Mouse (Mus musculus): ENCODE measurements around the gene Zfp524. TPM values are rescaled to one million over a fixed set of nuclear protein-coding genes. Genes with fewer than 3 reads are reported as not detected.
"Not testable (repeated sequence)": the region's sequence is repeated elsewhere in the genome, so short reads cannot be mapped to it uniquely, and the experiment has no call there.

Zfp524 gene
- polyA plus RNA-seq (2017; shearing (Covaris generic)), result 10 to 100 TPM; 34.4 to 44.7 (median 38.9) TPM

DNA sequence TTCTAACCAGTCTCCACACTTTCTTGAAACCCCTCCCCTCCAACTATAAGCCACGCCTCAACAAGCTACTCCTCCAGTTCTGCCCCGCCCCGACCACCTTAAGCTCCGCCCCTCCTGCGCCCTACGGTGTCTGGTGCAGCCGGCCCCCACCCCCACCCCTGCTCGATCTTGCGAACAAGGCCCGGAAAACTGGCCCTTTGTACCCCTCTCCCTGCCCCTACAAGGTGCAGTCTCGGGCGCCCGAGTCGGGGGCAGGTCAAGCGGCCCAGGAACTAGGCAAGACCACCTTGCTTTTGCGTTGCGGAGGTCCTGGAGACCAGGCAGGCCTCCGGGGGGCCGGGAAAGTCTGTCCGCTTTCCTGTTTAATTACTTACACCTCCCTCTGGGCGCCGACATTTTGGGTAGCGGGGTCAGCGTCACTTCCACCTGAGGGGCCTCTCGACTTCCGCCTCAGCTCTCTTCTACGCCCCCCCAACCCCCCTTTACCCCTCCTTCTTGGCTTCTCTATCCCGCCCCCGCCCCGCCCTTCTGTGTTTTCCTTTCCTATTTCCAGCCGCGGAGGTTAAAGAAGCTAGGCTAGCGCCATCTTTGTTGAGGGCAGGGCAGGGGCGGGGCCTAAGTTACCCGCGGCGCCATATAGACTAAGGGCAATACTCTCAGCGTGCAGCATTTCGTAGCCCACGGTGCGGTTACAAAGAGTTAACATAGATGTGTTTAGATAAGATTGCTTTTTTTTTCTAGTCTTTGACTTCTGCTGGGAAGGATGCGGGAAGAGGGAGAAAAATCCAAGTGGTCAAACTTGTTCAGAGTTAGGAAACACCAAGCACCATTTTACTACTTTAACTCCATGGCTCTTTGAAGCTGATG lies at the start of gene Zfp524, which contains the start of gene Fiz1:
Zfp524 (plus strand) TSS at position 165 of the 867 bp plus-strand sequence.
Fiz1 (minus strand) TSS at position 447 of the 867 bp plus-strand sequence.
- peak; percentile 74 for ATAC-seq

DNA sequence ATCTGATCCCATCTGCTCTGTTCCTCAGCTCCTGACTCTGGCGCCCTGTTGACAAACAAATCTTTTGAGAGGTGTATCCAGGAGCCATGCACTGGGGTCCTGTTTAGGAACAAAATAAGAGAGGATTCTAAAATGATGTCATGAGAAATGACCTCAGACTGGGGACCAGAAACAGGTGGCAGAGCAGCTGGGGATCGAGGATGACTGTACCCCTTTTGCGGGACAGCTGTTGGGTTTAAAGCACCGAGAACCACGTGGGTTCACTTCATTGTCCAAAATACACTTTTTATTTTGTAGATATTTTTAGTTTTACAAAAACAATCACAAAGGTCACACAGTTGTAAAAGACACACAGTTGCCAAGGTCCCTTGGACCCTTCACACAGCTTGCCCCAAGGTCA lies 49.2 kb upstream of the Zfp524 start:
- no peak for ATAC-seq

DNA sequence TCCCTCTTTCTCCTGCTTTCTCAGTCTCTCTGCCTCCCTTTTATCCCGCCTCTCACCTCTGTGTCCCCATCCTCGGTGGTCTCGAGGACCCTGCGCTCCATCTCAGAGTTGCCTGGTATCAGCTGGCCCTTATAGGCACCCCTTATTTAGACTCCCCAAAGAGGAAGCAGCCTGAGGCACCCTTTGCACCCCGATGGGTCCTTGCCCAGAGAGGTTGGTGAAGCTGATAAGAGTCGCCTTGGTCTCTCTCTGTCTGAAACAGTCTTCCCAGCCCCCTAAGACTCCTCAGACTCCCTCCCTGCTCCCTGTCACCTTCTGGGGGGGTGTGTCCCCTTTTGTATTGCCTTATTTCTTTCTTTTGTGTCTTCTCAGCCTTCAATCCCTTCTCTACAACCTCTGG lies 43.1 kb upstream of the Zfp524 start, which contains the start of gene Sbk3:
Sbk3 (minus strand) TSS at position 101 of the 400 bp plus-strand sequence.
- no peak for ATAC-seq

DNA sequence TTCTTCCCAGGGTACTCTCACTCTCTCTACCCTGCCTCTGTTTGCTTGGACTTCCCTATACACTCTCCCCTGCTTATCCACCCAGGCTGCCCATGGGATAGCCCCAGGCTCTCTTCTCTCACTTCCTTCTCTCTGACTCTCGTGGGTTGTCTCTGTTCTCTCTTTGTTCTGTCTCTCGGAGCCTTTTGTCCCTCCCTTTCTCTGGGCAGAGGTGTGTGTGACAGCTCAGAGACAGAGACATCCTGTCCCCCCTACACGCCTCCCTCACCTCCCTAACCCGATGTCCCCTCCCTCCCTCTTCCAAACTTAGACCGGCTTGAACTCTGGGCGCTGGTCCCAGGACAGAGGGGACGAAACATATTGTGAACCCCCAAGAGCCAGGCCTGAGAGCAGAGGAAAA lies 42.5 kb upstream of the Zfp524 start:
- no peak for ATAC-seq

DNA sequence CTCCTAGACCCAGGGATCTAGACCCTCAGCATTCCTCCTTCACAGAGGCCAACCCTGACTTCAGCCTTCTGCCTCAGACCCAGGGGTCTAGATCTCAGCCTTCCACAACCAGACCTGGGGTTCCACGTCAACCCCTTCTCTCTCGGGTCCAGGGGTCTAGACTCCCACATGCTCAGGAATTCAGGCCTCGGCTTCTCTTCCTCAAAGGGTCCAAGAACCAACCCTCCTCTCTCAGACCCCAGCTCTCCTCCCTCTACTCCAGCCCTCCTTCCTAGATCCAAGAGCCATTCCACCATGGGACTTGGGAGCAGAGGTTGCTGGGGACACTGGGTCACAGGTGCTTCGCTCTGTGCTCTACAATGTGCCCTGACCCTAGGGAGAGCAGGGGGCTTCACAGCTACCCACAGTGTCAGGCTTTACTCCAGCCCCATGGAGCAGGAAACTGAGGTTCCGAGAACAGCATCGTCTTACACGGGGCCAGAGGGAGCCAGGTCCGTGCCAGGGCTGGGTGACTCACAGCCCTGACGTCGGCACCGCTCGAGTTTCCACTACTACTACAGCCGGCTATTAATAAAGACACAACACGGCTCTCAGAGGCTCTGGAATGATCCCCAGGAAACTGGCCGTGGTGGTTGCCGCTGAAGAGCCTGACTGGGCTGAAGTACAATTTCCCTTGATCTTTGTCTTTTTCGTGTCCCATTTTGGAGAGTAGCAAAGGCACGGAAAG lies 41.7 kb upstream of the Zfp524 start:
- no peak for ATAC-seq

DNA sequence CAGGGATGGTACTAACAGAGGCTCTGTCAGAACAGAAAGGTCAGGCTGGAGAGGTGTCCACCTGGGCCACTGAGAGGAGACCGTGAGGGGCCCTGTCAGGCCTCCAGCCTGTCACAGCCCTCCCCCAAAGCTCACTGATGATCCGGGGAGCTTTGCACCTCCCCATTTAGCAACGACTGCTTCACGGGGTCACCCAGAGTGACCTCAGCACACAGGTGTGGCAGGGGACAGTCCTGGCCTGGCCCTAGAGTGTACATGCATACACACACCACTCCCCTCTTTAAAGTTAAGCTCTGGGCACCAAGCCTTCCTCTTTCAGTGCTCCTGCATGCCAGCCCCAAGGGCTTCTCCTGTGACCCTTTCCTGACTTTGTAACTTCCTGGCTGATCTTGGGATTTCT lies 38.8 kb upstream of the Zfp524 start:
- ATAC-seq, result no peak

DNA sequence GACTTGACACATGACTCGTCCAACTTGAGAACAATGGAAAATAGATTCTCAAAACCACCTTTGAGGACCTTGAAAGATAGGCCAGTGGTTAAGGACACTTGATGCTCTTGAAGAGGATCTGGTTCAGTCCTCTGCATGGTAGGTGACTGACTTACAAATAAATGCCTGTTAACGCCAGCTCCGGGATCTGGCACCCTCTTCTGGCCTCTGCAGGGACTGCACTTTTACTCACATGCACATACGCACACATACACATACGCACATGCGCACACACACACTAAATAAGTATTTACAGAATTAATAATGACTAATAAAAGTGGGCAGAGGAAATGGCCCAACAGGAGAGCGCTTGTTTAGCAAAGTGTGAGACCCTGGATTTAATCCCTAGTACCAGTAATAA lies 37.4 kb upstream of the Zfp524 start:
- ATAC-seq, result no peak

DNA sequence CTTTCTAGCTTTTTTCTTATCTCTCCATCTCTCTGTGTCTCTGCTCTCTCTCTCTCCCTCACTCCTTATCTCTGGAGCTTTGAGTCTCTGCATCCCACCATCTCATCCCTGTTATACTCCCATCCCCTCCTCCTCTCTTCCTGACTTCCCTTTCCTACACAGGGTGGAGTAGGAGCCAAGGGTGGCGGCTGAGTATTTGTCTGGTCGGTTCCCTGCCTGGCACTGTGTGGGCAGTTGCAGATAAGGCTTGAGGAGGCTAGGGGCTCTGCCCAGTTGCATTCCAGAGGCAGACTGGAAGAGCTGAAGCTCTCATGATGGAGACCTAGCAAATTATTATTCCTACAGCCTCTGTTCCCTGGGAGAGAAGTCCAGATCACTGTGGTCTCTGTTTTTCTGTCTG lies 26.0 kb upstream of the Zfp524 start:
- ATAC-seq, result no peak

DNA sequence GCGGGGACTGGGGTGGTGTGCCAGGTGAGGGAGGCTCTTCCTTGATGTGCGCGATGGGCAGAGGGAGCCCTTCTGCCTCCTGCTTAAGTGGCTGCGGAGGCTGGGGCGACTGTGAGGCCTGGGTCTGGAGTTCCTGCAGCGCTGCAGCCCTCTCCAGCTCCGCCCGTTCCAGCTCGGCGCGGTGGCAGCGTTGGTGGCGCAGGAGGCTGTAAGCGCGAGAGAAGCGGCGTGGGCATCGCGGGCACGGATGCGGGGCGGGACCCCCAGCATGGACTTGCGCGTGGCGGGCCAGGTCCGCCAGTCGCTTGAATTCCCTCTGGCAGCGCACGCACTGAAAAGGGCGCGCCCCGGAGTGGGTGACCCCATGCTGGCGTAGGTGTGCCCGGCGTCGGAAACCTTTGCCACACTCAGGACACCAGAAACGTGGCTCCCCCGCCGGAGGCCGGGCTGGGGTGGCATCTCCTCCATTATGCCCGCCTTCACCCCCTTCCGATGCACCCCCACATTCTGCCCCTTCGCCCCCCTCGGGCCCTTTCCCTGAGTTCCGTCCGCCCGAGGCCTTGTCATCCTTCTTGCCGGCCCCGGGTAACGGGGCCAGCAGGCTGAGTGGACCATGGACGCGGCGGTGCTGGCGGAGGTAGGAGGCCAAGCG lies 20.7 kb upstream of the Zfp524 start:
- no peak for ATAC-seq

DNA sequence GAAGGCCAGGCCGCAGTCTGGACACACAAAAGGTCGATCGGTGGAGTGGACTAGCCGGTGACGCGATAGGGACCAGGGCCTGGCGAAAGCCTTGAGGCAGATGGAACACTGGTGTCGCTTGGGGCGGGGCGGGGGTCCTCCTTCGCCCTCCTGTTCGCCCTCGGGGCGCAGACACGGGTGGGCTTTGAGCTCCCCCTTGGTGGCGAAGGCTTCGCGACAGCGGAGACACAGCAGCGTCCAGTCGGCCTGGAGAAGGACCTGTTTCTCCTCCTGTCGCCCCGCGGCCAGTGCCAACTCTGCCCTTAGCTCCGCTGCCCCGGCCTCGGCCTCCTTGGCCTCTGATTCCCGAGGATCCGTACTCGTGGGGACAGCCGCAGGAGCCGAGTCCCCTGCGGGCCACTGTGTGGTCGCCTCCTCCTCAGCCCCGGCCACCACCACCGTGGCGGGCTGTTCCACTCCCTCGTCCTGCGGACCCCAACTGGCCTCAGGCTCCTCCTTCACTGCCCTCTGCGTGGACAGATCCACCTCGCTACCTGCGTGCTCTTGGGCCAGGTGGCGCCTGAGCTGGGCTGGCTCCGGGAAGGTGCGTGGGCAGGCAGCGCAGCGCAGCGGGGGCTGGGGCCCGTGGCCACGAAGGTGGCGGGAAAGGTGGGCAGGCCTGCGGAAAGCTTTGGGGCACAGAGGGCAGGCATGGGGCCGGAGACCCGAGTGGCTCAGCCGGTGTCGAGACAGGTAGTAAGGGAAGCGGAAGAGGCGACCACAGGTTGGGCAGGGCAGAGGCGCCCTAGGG lies 20.0 kb upstream of the Zfp524 start:
- ATAC-seq, result no peak

DNA sequence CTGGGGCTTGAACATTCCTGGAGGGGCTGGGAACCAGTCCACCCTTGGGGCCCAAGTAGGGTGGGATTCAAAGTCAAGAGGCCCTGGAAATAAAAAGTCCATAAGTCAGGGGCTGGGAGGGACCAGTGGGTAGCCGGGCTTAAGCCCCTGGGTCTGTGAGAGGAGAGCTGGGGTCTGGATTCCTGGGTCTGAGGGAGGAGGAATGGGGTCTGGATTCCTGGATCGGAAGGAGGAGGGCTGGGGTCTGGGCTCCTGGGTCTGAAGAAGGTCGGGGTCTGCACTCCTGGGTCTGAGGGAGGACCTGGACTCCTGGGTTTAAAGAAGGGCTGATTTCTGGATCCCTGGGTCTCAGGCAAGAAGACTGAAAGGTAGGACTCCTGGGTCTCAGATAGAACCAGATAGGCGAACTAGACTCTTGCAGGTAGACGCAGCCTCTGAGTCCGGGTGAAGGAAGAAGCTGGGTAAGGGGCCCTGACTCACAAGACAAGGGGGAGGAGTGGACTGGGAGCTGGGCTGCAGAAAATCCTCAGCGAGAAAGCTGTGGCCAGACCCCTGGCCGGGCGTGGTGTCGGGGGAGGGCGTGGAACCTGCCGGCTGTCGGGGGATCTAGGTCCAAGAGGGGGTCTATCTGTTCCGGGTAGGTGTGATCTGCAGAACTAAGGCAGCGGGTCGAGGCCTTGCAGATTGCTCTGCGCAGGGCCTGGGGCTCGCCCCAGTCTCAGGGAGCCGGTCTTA lies 18.8 kb upstream of the Zfp524 start:
- ATAC-seq, result peak; percentile 33

DNA sequence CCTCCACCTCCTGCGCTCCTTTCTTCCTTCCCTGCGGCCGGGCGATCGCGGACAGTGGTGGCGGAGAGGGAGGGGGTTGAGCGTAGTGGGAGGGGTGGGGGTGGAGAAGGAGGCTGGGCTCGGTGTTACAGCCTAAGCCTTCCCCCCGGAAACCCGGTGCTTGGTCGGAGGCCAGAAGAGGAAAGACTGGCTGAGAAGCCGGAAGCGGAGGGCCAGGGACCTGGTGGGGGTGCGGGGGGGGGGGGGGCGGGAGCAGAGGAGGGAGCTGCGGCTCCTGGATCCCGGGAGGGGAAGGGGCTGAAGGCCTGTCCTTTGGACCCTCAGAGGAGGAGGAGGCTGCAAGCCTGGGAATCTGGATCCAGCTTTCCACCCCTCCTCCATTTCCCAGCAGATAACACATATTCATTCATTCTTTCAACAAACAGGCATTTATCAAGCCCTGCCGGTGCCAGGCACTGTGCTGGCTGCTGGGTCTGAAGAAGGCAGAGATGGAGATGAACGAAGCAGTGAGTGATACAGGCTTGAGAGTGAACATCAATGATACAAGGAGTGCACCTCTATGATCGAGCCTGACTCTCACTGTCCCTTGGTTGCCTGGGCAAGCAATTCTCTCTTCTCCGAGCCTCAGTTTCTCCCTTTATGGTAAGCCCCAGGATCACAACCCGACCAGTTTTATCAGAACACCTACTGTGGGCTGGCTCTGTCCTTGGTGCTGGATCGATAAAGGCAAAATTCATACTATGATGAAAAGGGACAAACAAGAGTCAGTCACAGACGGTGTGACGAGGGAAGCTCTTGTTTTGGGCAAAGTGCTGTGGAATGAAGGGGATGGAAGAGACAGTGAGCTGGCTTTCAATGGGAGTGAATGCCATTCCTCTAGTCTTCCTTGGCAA lies 18.0 kb upstream of the Zfp524 start, which contains the start of gene Zfp579:
Zfp579 (minus strand) TSS at position 156 of the 893 bp plus-strand sequence.
- peak; percentile 72 for ATAC-seq

DNA sequence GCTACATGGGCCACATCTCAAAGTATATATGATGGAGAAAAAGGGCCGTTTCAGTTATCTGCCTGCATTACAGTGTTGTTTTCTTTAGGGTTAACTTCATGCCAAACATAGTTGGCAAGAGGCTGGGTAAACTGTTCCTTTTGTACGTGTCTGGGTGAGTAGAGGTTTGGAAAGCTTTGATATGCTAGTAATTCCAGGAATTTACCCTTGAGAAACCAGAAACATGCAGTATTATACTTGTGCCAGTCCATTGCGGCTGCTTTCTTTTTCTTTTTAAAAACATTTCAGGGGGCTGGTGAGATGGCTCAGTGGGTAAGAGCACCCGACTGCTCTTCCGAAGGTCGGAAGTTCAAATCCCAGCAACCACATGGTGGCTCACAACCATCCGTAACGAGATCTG lies 17.3 kb upstream of the Zfp524 start:
- ATAC-seq, result no peak

DNA sequence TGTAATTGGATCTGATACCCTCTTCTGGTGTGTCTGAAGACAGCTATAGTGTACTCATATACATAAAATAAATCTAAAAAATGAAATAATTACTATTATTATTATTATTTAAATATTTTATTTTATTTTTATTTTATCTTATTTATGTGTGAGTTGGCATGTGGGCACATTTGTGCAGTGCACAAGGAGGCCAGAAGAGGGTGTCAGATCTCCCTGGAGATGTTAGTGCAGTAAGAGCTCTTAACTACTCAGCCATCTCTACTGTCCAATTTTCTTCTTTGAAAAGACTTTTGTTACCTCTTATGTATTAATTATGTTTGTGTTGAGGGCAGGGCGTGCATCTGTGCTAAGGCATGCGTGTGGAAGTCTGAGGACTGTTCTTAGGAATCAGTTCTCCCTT lies 14.3 kb upstream of the Zfp524 start:
- peak; percentile 47 for ATAC-seq

DNA sequence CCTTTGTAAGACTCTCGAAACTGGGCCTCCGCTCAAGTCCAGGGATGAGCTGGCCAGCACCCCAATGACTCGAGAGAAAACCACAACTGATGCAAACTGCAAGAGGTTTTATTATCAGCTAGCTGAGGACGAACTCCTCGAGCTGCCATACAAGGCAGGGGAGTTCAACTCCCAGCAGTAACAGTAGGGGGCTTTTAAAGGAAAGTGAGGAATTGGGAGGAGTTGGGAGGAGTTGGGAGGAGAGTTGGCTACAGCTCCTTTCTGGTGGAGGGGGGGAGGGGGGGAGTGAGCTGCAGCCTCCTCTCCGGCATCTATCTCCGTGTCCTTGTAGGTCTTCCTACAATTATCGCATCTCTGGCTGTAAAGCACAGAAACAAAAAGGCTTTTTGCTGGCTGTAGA lies 11.3 kb upstream of the Zfp524 start:
- not testable (repeated sequence) for ATAC-seq

DNA sequence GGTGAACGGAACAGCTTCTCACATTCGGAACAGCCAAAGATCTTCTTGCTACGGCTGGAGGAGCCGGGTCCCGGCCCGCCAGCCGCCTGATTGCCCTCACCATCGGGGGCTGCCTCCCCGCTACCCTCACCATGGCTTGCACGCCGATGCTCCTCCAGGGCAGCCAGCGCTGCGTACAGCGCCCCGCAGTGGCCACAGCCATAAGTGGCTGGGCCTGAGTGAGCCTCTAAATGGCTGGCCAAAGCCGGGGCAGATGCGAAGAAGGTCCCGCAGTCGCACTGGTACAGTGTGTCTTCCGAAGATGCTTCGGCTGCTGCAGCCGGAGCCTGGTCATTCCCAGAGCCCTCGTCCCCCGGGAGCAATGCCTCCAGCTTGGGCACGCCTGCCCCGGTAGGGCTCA lies 6.0 kb upstream of the Zfp524 start:
- ATAC-seq, result no peak

DNA sequence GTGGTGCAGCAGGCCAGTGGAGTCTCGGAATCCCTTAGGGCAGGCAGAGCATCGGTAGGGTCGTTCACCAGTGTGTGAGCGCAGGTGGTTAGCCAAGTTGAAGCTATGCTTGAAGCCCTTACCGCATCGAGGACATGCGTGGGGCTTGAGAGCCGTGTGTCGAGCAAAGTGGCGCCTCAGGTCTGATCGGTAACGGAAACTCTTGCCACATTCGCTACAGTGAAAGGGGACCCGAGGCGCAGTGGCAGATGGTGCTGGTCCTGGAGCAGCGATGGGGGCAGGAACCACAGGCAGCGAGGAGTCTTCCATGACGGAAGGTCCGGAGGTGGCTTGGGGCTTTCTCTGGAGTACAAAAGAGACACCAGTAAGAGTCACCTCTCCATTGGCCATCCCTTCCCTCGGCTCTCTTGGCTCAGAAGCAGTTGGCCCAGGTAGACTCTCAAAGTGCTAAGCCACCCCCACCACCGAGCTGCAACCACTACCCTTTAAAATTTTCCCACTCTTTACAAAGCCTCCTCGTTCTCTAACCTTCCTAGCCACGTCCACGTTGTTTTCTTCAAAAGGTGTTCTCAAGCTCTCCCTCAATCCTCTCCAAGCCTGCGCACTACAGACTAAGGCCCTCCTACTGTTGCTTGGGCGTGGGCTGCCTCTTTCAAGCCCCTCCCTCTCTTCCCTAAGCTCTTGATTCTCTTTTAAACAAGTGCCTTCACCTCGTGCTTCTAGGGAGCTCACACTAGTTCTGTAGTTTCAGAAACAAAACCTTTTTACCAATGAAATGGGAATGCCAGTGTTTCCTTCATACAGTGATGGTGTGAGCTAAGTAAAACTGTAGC lies 1.3 kb upstream of the Zfp524 start:
- no peak for ATAC-seq

DNA sequence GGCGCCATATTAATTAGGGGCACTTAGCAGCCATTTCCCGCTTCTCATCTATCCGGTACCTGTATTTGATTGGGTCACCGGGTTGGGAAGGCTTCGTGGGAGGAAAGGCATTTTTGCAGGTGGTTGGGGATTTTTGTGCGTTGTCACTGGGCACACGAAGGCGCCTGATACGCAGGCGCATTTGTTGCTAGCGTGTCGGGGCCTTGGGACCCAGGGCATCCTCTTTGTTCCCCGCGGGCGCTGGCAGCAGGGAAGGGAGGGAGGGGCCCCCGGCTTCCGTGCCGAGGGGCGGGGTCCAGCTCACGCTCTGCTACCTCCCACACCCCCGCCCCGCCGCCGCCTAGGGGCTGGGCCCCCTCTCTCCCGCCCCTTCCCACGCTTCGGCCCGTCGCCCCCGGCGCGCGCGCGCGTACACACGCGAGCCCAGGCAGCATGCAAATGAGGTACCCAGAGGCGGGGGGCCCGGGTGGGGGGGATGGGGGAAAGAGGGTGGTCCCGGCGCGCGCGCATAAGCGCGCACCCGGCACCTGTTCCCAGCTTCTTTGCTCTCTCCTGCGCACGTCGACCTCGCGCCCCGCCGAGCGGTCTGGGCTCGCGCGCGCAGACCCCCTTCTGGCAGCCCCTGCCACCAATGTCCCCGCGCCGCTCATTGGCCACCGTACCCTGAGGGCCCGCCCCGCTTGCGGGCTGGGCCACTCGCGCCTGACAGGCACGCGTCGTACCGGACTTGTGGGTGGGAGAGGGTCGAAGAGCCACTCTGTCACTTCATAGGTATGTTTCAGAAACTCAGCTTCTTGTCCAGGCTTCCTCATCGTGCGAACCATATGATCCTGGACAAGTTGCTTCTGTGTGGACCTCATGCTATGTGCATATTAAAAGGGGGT lies 1.1 kb downstream of the Zfp524 start, which contains the start of gene Gm44973:
Gm44973 (plus strand) TSS at position 379 of the 884 bp plus-strand sequence.
- peak; percentile 78 for ATAC-seq

All from inflammation-experienced regulatory T-cells, adult 6 months (primary cell).